Mouse (Mus musculus) lung, embryonic 14.5 days (tissue): Measurements from ENCODE around the gene Olfr612. TPM values are rescaled to one million over a fixed set of nuclear protein-coding genes. Genes with fewer than 3 reads are reported as not detected.
"Not testable (repeated sequence)": the region's sequence is repeated elsewhere in the genome, so short reads cannot be mapped to it uniquely, and the experiment has no call there.

Experiments
- ATAC-seq: fragments of 200-750 bp; cut with Nextera tagmentation; 2 replicates; pipeline ENCODE4 v1.8.0; 2017; ENCODE audit warnings: mild to moderate bottlenecking, moderate TSS enrichment, moderate library complexity; ENCODE audit not compliant: insufficient read depth
- DNase-seq: peaks from one replicate; pipeline ENCODE4 v3.0.0-alpha.2; 2015
- H3K27ac ChIP-seq: fragments of 300-500 bp; sonication (generic); 2 replicates; pipeline ENCODE4 v1.5.1; 2014; ENCODE audit warnings: low read depth, mild to moderate bottlenecking, moderate library complexity
- H3K27me3 ChIP-seq: fragments of 300-500 bp; sonication (generic); 2 replicates; pipeline ENCODE4 v1.6.1; 2014; ENCODE audit warnings: low read length, control low read depth; ENCODE audit not compliant: insufficient read depth
- H3K36me3 ChIP-seq: fragments of 300-500 bp; sonication (generic); 2 replicates; pipeline ENCODE4 v1.6.1; 2014; ENCODE audit warnings: control low read depth; ENCODE audit not compliant: insufficient read depth
- H3K4me1 ChIP-seq: fragments of 300-500 bp; sonication (generic); 2 replicates; pipeline ENCODE4 v1.6.1; 2014; ENCODE audit warnings: antibody characterized with exemption, control low read depth; ENCODE audit not compliant: insufficient read depth
- H3K4me2 ChIP-seq: fragments of 300-500 bp; sonication (generic); 2 replicates; pipeline ENCODE4 v1.6.1; 2014; ENCODE audit warnings: mild to moderate bottlenecking
- H3K4me3 ChIP-seq: fragments of 300-500 bp; sonication (generic); 2 replicates; pipeline ENCODE4 v1.5.1; 2014; ENCODE audit warnings: low read depth, low read length
- H3K9ac ChIP-seq: fragments of 300-500 bp; sonication (generic); 2 replicates; pipeline ENCODE4 v1.6.1; 2014
- H3K9me3 ChIP-seq: fragments of 300-500 bp; sonication (generic); 2 replicates; pipeline ENCODE4 v1.6.1; 2016; ENCODE audit warnings: low read depth, low read length, control low read depth
- CTCF ChIP-seq: IDR thresholded peaks from 2 replicates; pipeline ENCODE4 v1.5.1; 2016; ENCODE audit warnings: antibody characterized with exemption, low read depth
- WGBS: fragments of 180-500 bp; shearing (Covaris S2); extraction: QIAGEN DNeasy Blood & Tissue Kit; methylation state at CpG from one replicate; pipeline ENCODE4 v1.1.7; 2014; 5-methylcytosine and 5-hydroxymethylcytosine counted together
- polyA plus RNA-seq: library from polyadenylated mRNA; unstranded; fragments of >200 nt; fragmentation: Nextera tagmentation; extraction: Ambion mirVana; gene quantifications from 2 replicates; pipeline ENCODE4 v1.2.1, GENCODE M21; 2014

Gene Olfr612
- not detected in 2 replicates for polyA plus RNA-seq

DNA sequence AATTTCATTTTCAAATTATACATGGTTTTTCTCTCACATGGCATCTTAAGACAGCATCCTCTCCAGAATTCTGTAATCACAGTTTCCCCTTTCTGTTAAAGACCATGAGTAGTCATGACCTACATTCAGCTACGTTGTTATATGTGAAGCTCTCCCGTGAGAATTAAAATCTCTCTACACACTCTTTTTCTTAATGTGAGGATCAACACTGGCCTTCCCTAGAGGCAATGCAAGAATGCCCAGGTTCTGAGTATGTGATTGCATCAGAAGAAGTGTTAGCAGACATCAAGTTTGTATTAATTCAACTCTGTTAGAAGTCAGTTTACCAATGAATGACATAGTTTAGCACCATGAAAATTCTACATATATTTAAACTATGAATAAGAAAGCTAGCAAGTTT, at the start of gene Olfr612:
Gene Olfr612 (minus strand): TSS at position 101 of the 400 bp plus-strand sequence.
- H3K4me3 ChIP-seq, H3K36me3 ChIP-seq, DNase-seq, H3K27me3 ChIP-seq, H3K9ac ChIP-seq, H3K9me3 ChIP-seq, H3K27ac ChIP-seq, ATAC-seq, H3K4me2 ChIP-seq, H3K4me1 ChIP-seq: not testable (repeated sequence)
- 84% methylated on average over 2 of the region's 2 CpGs for WGBS

DNA sequence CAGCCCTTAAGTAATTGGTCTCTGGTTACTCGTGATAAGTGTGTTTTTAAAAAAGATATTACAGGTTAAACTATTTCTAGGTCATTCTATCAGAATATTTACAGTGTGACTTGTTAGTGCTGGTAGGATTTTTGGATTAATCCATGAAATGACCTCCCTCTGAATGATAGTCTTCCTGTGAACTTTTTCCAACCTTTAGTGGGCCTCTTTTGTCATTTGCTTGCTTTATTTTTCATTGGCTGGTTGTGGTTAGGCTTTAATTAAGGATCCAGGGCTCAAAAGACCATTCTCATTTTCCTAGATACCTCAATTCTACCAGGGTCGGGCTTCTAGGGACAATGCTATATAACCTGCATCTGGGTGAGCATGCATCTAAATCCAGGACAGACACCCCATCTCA, 47.3 kb upstream of the Olfr612 start, which contains the start of gene Olfr618:
Gene Olfr618 (plus strand): TSS at position 301 of the 400 bp plus-strand sequence.
- no peaks in the 10 kb centered on the region for H3K4me1 ChIP-seq
- H3K9me3 ChIP-seq: no peaks in the 10 kb centered on the region
- H3K9ac ChIP-seq: no peak within 1 kb of the TSS
- H3K27ac ChIP-seq: no peak within 1 kb of the TSS
- 52% methylated on average over 2 of the region's 2 CpGs for WGBS
- no peak for ATAC-seq
- H3K4me3 ChIP-seq: no peak within 1 kb of the TSS
- H3K36me3 ChIP-seq: no peaks in the 10 kb centered on the region
- DNase-seq: no peak
- H3K4me2 ChIP-seq: no peak within 1 kb of the TSS
- H3K27me3 ChIP-seq: no peaks in the 10 kb centered on the region
- TF ChIP-seq CTCF: no peak

DNA sequence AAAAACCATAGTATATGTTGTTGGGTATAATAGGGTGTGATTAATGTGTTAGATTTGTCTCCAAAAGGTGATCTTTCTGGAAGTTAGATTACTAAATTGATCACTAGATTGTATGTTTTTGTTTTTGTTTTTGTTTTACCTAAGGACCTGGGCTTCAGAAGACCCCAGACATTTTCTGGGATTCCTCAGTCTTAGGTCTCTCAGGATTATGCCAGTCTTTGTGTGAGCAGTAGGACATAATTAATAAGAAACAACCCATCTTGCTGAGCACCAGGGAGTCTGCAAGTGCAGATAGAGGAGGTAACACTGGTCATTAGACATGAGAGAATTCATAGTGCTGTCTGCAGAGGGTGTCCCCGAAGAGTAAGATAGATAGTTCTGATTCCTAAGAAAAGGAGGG, 30.2 kb upstream of the Olfr612 start, which contains the start of gene Olfr617:
Gene Olfr617 (plus strand): TSS at position 301 of the 400 bp plus-strand sequence.
- 75% methylated on average over 1 of the region's 1 CpGs for WGBS
- TF ChIP-seq CTCF: no peak
- H3K4me3 ChIP-seq: no peak within 1 kb of the TSS
- no peaks in the 10 kb centered on the region for H3K4me1 ChIP-seq
- H3K27ac ChIP-seq: no peak within 1 kb of the TSS
- H3K27me3 ChIP-seq: no peaks in the 10 kb centered on the region
- DNase-seq (no peak), ATAC-seq (no peak)
- H3K36me3 ChIP-seq: no peaks in the 10 kb centered on the region
- H3K4me2 ChIP-seq: no peak within 1 kb of the TSS
- no peak within 1 kb of the TSS for H3K9ac ChIP-seq
- H3K9me3 ChIP-seq: no peaks in the 10 kb centered on the region

DNA sequence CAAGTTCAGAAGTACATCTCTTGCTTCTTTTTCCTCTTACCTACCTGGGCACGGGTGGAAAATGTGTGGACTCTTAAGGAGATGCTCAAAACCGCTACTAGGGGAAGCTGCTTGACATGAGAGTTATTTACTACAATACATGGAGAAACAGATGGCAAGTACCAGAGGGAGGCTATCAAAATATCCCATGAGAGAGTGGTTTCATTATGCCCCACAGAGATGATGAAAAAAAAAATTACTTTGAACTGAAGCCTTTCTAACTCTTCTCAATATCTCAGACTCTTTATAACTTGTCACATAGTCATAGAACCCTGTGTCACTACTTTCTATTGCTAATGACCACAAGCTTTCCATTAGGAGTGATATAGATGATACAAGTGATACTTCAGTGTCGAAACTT, 26.5 kb upstream of the Olfr612 start, which contains the start of gene Olfr616:
Gene Olfr616 (minus strand): TSS at position 101 of the 400 bp plus-strand sequence.
- TF ChIP-seq CTCF: no peak
- 73% methylated on average over 3 of the region's 3 CpGs for WGBS
- no peak within 1 kb of the TSS for H3K4me2 ChIP-seq
- no peak within 1 kb of the TSS for H3K27ac ChIP-seq
- H3K27me3 ChIP-seq: no peaks in the 10 kb centered on the region
- no peaks in the 10 kb centered on the region for H3K36me3 ChIP-seq
- H3K9ac ChIP-seq: no peak within 1 kb of the TSS
- H3K4me3 ChIP-seq: no peak within 1 kb of the TSS
- DNase-seq (no peak), ATAC-seq (no peak)
- H3K4me1 ChIP-seq: no peaks in the 10 kb centered on the region
- no peaks in the 10 kb centered on the region for H3K9me3 ChIP-seq

DNA sequence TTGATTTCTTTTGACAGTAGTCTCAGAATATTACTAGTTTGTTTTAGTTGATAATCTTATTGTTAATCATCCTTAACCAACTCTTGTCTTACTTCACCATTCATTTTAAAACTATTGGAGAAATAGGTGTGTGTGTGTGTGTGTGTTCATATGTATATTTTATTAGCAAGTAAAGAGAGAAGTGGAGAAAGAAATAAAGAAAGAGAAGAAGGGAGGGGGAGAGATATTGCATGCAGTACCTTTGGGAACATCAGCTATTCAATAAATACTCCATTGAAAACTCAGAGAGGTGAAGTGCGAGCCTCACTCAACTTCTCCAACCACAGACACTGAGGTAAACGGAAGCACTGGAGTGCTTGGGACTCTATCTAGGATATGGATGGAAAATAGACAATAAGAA, 13.3 kb upstream of the Olfr612 start, which contains the start of gene Olfr615:
Gene Olfr615 (plus strand): TSS at position 301 of the 400 bp plus-strand sequence.
- ATAC-seq: no peak
- no peaks in the 10 kb centered on the region for H3K4me1 ChIP-seq
- WGBS: 82% methylated on average over 2 of the region's 2 CpGs

DNA sequence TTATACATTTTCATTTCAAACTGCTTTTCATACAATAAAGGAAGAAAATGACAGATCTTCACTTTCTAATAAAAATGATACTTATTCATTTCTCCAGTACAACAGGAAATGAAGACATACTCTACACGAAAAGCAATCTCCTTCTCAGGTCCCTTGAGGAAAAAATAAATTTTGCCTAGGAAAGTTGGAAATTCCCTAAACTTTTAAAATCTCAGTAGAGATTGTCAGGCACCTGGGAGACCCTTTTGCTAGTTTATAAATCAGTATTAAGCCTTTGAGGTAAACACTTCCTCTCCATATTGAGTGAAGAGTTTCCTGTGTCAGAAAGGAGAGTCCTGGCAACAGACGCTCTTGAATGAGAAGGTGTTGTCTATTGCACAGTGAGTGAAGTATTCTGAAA, 5.3 kb upstream of the Olfr612 start, which contains the start of gene Olfr613:
Gene Olfr613 (plus strand): TSS at position 301 of the 400 bp plus-strand sequence.
- Histone ChIP-seq H3K9me3 (no peaks in the 10 kb centered on the region; the same call in 1 of the 2 replicates), H3K4me3 (no peak within 1 kb of the TSS), H3K27ac (no peak within 1 kb of the TSS), H3K27me3 (no peaks in the 10 kb centered on the region), H3K9ac (no peak within 1 kb of the TSS), H3K4me2 (no peak within 1 kb of the TSS), H3K4me1 (no peaks in the 10 kb centered on the region), H3K36me3 (no peaks in the 10 kb centered on the region)
- 53% methylated on average over 2 of the region's 2 CpGs for WGBS
- no peak for TF ChIP-seq CTCF
- no peak for ATAC-seq
- no peak for DNase-seq

More for the DNA sequence above, 13.3 kb upstream of the Olfr612 start, which contains the start of gene Olfr615:
- H3K9ac ChIP-seq: no peak within 1 kb of the TSS
- H3K9me3 ChIP-seq: no peaks in the 10 kb centered on the region
- no peak within 1 kb of the TSS for H3K4me3 ChIP-seq
- H3K4me2 ChIP-seq: no peak within 1 kb of the TSS
- no peak within 1 kb of the TSS for H3K27ac ChIP-seq
- no peaks in the 10 kb centered on the region for H3K36me3 ChIP-seq
- H3K27me3 ChIP-seq: no peaks in the 10 kb centered on the region
- DNase-seq: no peak
- TF ChIP-seq CTCF: no peak

DNA sequence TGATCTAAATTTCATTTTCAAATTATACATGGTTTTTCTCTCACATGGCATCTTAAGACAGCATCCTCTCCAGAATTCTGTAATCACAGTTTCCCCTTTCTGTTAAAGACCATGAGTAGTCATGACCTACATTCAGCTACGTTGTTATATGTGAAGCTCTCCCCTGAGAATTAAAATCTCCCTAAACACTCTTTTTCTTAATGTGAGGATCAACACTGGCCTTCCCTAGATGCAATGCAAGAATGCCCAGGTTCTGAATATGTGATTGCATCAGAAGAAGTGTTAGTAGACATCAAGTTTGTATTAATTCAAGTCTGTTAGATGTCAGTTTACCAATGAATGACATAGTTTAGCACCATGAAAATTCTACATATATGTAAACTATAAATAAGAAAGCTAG, 21.8 kb downstream of the Olfr612 start, which contains the start of gene Olfr611:
Gene Olfr611 (minus strand): TSS at position 101 of the 400 bp plus-strand sequence.
- H3K4me2 ChIP-seq, H3K4me1 ChIP-seq, H3K27ac ChIP-seq, H3K4me3 ChIP-seq, H3K9ac ChIP-seq, ATAC-seq, H3K9me3 ChIP-seq, H3K27me3 ChIP-seq, H3K36me3 ChIP-seq, DNase-seq: not testable (repeated sequence)
- 66% methylated on average over 1 of the region's 1 CpGs for WGBS
